Mouse (Mus musculus): ENCODE measurements around the gene Vamp1.

The Vamp1 gene

DNA sequence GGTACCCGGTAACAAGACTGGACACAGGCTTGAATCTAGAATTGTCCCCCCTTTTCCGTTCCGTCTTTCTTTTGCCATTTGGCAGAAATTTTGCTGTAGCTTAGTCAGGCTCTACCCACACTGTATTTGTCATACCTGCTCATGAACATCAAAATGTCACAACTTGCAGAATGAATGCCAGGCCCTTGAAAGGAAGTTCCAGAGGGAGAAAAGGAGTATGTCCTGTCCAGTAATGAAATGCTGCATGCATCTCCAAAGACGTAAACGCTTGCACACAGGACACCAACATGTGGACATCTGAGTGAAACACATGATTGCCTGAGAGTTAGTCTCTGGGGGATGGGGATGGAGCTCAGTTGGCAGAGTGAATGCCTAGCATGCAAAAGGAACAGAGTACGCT lies 1.6 kb upstream of the Vamp1 start:
- no peak for DNase-seq

DNA sequence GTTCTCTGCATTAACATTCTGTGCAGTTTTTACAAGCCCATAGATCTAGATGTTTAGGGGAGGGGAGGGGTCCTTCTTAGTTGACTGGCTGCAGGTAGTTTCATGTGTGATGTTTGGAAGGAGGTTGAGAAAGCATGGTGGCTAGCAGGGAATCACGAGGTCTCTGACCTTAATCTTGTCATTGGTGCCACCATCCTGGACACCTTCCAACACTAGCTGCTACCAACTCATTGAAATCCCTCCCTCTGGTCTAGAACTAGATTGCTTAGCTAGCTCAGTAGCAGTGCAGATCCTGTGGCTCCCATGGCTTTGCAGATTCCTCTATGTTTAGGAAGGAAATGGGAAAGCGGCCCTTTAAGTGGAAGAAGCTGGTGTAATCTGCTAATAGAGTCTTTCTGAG lies 1.5 kb downstream of the Vamp1 start:
- DNase-seq: no peak

DNA sequence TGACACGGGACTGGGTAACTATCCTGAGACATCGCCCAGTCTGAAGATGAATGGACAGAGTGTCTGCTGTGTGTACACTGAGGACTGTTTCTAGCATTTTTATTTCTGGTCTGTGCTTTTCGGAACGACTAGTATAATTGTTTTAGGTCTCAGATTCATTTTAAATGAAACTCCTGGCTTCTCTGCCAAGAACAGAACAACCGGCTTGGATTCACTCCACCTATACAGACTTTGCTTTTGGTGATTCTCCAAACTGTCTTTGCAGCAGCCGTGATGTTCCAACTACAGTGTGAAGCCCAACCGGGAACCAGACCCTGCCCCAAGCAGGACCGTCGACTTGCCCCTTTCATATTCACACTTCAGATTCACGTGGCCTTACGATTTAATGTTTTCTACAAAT lies 2.5 kb downstream of the Vamp1 start:
- no peak for DNase-seq

DNA sequence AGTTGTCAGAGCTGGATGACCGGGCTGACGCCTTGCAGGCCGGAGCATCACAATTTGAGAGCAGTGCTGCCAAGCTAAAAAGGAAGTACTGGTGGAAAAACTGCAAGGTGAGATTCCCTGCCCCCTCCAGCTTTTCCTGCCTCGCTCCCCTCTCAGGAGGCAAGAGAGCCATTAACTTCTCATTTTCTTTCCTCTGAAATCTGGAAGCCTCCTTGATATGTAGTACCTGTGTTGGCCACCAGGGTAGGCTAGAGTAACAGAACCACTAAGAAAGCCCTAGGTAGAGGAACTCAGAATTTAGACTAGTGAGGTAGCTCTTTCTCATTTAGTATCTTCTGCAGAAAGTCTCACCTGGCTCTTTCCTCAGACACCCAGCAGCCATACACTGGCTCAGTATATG lies 3.6 kb downstream of the Vamp1 start:
- peak; percentile 58 for DNase-seq

DNA sequence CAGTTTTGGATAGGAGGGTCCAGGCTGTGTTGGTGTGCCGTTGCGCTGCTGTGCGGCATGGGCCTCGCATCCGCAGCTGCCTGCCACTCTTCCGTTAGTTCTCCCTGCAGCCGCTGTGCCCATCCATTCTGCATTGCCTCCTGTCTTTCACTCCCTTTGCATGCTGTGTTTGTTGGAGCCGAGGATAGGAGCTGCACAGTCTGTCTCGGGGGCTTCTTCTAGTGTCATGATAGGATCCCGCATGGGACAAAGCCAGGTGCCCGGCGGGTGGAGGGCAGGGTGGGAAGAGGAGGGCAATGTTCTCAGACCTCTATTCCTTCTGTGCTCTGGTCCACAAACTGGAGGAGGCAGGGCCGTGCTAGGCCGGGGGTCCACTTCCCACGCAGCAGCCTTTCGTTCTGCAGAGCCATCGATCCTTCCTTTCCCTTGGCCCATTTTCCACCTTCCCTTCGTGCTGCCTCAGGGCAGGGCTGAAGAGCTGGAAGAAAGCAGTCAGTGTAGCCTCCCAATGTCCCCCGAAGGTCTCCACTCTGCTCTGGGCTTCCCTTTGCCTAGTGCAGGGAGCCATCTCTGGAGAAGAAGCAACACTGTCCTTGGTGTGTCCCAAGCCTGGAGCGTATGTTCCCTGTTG lies 5.9 kb downstream of the Vamp1 start:
- DNase-seq: no peak

DNA sequence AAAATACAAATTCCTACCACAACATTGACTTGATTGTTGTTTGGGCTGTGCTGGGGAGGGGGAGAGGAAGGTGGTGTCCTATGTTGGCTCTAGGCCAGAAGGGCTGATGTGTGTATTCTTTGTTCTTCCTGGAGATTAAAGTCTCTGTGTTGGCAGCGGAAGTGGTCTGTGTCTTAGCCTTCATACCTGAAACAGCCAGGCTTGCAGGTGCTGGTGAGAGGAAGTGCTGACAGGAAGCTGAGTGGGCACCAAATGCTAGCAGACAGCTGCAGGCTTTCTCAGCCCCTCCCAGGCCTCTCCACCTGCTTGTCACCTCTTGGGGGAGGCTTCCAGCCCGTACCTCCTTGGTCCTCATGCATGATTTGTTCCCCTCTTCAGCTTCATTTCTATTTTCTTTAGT lies 6.8 kb downstream of the Vamp1 start:
- no peak for DNase-seq

DNA sequence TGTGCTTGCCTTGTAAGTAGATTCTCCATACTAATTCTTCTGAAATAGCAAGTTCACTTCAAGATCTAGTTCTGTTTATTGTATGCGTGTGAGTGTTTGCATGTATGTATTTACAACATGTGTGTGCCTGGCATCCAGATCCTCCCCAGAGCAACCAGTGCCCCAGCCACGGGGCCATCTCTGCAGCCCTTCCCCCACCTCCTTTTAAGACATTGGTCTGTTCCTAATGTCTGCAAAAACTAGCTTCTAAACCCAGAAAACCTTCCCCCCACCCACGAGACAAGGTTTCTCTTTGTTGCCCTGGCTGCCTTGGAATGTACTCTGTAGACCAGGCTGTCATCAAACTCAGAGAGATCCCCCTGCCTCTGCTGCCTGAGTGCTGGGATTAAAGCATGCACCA lies 7.2 kb downstream of the Vamp1 start:
- DNase-seq: no peak

DNA sequence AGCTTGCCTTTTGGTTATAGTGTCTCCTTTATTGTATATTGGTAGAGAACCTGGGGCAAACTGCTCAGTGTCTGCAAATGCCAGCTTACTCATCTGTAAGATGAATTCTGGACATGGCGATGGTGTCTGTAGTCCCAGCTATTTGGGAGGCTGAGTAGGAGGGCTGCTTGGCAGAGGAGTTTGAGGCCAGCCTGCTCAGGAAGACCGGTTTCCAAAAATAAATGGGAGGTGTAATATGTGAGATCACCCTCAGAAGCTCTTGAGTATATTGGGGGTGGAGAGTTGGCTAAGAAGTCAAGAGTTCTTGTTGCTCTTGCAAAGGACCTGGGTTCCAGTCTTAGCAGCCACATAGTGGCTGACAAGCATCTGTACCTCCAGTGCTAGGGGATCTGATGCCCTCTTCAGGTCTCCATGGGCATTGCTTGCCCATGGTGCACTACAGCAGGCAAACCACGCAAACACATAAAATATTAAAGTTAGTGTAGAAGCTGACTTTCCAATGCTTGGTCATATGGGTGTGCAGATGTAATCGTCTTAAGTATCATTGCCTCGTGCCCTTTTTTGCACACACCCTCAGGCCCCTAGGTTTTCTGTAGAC lies 10.3 kb downstream of the Vamp1 start:
- DNase-seq: no peak

DNA sequence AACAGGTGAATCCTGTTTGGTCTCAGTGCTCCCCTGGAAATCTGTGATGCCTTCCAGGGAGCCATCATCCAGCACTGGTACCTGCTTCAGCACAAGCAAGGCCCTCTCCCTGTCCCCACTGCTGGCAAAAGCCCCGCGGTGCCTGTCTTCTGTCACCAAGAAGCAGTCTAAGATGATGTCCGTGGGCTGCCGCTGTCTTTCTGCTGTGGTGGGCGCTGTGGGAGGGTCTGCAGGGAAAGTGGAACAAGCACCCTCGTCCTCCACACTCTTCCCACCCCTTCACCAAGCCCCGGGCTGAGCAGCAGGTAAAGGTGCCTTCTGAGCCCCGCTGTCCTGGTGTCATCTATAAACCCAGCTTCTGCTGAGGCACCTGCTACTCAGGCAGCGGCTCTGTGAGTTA lies 15.2 kb downstream of the Vamp1 start:
- DNase-seq: no peak

DNA sequence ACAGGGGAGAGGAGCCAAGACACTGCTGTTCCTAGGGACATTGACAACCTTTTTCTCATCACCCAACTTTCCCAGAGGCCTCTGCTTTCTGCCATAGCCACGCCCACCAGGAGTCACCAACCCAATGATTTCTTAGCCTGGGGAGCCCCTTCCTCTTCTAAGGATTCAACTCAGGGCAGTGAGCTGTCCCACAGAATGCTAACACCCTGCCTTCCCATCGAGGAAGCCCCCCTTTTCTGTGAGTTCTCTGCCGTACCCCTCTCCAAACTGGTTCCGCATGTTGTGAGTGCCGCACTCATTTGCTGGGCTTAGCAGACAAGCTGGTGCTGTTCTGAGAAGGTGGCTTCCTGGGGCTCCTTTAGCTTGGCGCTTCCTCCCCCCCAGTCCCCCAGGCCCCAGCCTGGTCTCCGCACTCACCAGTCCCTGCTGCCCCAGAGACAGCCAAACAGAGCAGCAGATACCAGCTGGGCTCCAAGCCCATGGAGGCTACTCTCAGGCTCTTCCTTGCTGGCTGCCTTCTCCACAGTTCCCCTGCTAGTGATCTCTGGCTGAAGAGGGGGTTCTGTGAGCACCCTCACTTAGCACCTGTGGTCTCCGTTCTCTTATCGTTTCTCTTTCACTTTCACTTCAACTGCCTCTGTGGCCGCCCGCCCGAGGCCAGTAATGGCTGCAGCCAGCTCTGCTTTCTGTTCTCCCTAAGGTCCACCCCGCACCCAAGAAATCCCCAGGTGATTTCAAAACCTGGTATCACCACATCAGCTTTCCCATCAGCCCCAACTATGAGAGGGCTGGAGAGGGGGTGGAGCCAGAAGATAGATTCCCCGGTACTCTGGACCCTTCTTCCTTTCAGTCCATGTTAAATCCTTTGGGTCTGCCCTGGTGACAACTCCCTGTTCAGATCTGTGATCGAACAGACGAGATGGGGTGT lies 16.0 kb downstream of the Vamp1 start, which contains the start of gene Tapbpl:
Tapbpl (minus strand) TSS at position 744 of the 928 bp plus-strand sequence.
- peak; percentile 73 for DNase-seq

DNA sequence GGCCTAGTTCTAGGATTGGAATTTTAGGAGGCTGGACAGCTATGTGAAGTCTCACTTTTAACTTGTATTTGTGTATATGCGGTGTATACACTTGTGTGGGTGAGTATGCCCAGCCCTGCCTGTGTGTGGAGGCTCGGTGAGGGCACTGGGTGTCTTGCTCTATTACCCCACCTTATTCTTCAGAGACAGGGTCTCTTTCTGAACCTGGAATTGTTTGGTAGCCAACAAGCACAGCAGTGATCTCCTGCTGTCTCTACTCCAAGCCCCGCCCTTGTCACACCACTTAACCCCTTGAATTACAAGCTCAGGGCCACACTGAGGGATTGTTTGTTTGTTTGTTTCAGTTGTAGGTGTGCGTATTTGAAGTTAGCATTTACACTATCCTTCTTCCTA lies 16.7 kb downstream of the Vamp1 start:
- DNase-seq: no peak

DNA sequence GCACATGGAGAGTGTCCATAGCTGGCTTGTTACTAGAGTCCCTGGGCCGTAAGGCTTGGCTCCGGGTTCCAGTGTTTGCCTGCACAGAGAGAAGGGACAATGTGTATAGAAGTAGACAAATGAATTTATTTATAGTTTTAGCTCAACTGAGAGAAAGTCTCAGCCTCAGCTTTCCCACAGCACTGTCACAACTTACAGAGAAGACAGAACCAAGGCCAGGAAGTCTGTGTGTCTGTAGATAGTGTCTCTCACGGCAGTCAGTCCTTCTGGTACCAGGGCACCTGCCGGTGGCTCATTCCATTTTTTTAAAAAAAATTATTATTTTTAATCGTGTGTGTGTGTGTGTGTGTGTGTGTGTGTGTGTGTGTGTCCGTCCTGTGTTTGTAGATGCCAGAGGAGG lies 17.2 kb downstream of the Vamp1 start:
- no peak for DNase-seq

DNA sequence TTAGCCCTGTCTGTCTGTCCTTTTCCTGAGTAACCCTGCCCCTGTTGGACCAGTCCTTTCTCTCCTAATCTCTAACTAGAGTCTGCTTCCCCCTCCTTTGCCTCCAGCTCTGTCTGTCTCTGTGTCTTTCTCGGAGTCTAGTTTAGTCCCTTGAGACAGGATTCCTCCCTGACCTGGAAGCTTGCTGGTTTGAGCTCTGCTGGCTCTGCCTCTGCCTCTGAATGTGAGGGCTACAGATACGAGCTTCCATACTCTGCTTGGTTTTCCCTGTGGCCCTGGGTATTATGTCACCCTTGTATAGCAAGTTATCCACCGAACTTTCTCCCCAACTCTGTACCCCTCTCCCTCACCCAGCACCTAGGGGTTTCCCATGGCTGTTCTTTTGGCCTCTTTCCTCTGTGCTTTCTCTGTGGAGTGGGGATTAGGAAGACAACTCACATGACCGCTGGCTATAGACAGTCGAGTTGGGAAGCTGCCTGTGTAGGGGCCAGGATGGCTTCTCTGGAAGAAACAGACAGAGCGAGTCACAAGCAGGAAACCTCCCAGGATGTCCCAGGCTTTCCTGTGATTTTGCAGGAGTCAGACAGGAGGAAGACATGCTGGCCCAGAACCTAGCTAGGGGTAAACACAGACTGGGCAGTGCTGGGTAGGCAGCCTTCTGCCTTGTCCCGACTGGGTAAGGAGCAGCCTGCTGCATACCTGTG lies 18.6 kb downstream of the Vamp1 start:
- no peak for DNase-seq

DNA sequence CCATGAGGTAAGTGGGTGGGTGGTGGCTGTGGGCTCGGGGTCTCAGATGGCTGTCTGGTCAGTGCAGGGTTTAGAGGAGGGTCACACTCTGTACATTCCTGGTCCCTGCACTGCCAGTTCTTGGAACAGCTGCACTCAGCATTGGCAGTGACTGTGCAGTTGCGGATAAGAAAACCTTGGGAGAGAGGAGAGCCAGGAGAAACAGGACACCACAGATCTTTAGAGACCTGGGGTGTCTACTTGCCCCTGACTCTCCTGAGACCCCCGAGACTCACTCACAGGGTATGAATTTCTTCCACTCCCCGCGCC lies 19.1 kb downstream of the Vamp1 start:
- no peak for DNase-seq

DNA sequence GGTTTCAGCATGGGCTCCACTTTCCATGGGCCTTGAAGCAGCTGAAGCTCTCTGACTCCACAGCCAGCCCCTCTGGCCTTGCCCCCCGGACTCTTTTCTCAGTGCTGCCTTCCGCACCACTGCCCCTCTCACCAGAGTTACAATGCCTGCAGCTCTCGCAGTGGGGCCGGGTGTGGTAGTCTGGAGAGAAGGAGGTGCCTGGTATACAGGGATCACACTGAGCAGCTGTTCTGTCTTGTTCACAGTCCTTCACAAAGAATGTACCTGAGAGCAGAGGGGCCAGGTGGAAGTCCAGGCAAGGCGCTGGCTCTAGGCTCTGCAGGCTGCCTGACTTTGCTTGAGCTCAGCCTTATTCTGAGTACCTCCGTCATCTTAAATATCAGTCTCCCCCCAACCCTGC lies 21.0 kb downstream of the Vamp1 start:
- DNase-seq: no peak

DNA sequence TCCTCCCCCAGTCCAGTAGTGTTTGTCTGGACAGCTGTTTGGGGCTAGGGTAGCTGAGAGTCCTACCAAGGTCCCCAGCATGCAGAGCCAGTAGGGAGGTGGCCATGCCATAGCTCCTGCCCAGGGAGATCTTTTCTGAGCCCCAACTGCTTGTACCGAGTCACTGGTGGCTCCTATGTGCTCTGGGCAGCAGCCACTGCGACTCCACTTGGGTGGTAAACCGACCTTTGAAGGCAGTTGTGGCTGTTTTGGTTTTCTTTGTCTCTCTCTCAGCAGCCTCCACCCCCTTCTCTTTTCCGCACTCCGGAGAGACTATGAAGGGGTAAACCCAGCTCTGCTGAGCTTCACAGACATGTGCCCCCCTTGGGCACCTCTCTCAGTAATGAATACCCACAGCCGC lies 21.4 kb downstream of the Vamp1 start, which contains the start of gene Cd27:
Cd27 (minus strand) TSS at position 229 of the 400 bp plus-strand sequence.
- DNase-seq: no peak

DNA sequence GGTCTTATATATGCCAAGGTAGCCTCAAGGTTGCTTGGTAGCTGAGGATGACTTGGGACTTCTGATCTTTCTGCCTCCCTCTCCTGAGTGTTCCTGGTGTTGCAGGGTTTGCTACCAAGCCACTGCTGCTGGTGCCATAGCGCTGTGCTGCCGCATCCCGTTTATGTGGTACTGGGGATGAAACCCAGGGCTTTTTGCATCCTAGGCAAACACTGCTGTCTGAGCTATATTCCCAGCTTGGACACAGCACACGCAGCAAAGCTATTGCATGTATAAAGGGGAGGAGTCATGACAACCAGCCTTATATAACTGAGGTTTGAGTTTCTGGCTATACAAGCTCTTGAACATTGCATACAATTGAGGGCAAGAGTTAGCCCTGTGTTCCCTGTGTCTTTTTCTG lies 22.1 kb downstream of the Vamp1 start:
- no peak for DNase-seq

DNA sequence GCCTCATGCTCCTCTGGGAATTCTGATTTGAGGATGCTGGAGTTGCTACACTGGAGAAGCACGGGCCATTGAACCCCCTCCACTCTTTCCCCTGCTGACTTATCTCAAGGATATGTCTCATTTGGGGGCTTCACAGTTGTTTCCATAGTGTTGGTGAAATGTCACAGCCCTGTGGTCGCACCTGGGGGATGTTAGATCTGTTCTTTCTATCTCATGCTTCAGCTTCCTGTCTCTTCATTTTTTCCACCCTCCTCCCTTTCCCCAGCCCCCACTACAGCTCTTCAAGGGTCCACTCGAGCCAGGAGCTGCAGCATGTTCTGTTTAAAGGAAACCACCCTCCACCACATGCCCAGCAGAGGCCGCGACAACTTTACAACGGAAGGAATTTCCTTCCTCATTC lies 23.0 kb downstream of the Vamp1 start:
- DNase-seq: no peak

DNA sequence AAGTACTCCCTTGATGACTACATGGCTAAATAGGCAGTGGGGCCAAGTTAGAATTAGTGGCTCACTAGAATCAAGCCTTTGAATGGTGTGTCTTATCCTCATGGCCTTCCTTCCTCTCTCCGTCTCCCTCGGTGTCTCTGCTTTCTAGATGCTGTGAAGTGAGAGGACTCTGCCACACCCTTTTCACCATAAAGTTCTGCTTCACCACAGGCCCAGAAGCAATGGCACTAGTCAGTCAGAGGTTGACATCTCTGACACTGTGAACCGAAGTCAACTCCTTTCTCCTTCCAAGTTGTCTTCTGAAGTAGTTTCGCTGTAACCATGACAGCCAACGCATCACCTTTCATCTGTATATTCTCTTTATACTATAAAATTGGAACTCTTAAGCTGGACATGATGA lies 24.2 kb downstream of the Vamp1 start:
- DNase-seq: no peak

DNA sequence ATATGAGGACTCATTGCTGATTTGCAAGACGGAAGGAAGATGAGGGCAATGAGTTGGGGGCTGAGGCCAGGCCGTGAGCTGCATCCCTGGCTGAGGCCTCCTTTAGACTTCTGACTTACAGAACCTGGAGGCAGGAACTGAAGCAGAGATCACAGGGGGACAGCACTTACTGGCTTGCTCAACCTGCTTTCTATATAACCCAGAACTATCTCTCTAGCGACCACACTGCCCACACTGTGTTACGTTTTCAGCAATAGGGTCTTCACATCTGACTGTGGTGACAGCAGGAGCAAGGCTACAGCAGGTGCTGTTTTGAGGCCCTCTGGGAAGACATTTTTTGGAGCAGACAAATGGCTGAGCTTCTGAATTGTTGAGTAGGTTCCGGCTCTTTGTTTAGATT lies 25.3 kb downstream of the Vamp1 start:
- no peak for DNase-seq

DNA sequence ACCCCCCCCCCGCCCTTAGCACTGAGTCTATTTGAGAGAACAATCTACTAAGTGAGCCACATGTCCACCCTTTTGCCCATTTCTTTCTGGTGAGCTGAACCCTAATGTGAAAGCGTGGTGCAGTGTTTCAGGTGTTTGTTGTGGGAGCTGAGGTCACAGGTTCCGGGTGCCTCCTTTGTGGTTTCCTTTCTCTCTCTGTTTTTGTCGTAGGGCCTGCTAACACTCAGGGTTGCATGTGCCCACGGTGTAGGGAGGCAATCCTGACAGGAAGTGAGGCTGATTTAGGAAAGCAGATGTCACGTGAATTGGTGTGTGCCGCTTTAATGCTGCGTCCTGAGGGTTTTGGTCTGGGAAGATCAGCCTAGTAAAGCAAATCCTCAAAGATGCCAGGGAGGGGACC lies 26.2 kb downstream of the Vamp1 start:
- DNase-seq: no peak

DNA sequence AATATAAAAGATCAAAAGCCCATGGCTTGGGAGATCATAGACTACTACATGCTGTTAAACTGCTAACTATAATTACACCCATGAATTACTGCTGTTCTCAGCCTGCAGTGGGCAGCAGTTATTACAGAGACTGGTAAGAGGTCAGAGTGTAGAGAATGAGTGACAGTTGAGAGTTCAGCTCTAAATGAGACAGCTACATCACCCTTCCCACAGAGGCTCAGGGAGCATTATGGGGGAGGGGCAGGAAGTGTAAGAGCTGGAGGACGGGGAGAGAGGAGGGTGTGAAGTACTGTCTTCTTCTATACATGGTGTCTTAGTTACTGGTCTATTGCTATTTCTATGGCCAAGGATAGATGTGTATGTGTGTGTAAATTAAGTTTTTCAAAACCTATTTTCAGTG lies 29.2 kb downstream of the Vamp1 start:
- DNase-seq: no peak

DNA sequence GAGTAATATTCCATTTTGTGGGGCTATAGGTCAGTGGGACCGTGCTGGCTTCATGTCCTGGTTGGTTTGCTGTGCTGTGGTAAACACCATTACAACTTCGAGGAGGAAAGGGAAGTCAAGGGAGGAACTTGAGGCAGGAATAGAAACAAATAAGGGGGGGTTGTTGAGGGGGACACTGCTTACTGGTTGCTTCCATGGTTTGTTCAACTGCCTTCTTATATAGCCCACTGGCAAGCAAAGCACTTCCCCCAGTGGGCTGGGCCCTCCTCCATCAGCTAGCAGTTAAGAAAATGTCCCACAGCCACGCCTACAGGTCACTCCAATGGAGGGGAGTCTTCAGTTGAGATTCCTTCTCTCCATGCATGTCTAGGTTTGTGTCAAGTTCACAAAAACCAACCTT lies 36.9 kb downstream of the Vamp1 start:
- DNase-seq: no peak

DNA sequence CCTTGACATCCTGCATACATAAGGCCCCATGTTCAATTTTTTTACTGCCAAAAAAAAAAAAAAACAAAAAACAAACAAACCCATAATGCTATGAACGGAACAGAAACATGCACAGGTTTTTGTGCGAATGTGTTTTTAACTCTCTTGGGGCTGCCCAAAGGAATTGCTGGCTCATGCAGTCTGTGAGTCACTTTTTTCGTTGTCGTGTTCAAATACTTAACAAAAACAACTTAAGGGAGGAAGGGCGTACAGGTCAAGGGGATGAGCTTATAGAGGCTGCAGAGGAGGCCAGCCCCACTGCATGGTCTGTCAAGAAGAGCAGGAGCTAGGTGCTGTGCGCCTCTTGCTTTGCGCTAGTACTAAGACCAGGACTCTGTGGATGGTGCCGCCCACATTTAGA lies 37.4 kb downstream of the Vamp1 start:
- DNase-seq: no peak

Measured in liver (tissue).